Mouse (Mus musculus) c-Kit-positive CD71-positive TER-119-positive erythroid progenitor cells, embryonic 14.5 days (primary cell): Measurements from ENCODE around the gene Tmem186.

Experiments used
- DNase-seq: peaks from one replicate; pipeline ENCODE4 v3.0.0-alpha.2; 2013; ENCODE audit warnings: low spot score

Tmem186 gene

GRCm38 (mm10) chr16:8666452-8666851 lies 28.9 kb upstream of the Tmem186 start:
- no peak for DNase-seq

GRCm38 (mm10) chr16:8665367-8665766 lies 27.9 kb upstream of the Tmem186 start:
- no peak for DNase-seq

DNA sequence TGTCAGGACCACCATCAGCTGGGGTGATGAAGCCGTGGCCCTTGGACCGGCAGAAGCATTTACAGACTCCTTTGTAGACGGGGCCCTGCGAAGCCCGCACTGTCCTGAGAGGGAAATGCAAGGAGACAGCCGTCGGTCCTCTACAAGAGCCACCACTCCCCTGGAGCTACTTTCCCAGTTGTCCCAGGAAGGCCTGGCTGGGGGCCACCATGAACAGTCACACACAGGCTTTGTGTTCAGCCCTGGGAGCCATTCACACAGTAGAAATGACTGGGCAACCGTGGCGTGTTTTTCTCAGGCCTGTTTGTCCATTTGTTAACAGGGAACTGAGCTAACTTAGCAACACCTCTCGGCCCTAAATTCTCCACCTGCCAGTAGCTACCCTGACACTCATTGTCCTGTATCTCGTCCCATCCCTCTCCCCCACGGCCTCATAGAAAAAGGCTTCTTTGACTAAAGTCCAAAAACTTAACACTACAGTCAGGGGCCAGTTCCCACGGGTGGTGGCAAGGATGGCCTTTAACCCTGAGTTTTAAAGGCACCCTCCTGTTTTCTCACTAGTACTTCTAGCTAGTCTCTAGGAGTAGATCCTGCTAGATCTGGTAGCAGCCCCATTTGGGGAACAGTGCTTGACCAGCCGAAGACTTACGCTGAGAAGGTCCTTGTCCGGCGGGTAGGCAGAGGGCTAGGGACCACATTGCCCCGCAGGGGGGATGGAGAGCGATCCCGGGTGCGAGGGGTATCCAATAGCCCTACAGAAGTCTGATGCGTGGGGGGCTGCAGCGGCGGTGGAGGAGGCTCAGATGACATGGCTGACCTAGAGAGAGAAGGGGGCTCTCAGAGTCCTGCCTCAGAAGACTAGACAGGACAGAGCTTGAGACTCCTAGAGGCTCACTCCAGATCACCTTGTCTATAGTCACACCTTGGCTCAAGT lies 26.4 kb upstream of the Tmem186 start:
- no peak for DNase-seq

DNA sequence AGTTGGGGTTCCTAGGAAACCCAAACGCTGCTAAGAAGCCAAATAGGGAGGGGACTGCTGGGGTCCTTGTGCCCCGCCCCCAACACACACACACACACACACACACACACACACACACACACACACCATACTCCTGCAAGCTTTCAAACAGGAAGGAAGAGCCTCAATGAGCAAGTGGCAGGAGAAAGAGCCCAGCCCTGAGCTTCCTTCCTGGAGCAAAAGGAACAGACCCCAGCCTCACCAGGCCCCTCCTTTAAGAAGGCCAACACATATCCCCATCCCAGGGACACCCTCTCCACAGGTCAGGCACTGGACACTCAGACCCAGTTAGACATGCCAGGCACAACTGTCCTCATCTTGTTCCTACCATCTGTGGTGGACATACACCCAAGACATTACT lies 25.5 kb upstream of the Tmem186 start:
- no peak for DNase-seq

- no peak for DNase-seq
Observed at GRCm38 (mm10) chr16:8658764-8659163, 21.3 kb upstream of the Tmem186 start.

GRCm38 (mm10) chr16:8658349-8658748 lies 20.8 kb upstream of the Tmem186 start:
- DNase-seq, result no peak

GRCm38 (mm10) chr16:8656256-8656655 lies 18.7 kb upstream of the Tmem186 start:
- DNase-seq, result no peak

DNA sequence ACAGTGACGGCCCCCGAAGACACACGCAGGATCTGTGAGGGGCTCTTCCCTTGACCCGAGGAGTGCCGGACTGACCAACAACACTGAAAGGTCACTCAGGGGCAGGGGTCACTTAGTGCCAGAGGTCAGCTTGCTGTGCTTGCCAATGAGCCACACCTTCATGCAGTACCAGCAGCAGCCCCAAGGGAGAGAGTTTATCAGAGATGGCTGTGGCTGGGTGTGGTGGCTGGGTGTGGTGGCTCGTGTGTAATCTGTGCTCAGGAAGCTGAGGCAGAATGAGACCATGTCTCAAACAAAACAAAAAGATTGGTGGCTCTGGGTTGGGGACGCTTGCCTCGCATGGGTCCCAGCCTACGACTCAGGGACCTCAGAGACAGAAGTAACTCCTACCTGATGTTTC lies 18.1 kb upstream of the Tmem186 start:
- no peak for DNase-seq

DNA sequence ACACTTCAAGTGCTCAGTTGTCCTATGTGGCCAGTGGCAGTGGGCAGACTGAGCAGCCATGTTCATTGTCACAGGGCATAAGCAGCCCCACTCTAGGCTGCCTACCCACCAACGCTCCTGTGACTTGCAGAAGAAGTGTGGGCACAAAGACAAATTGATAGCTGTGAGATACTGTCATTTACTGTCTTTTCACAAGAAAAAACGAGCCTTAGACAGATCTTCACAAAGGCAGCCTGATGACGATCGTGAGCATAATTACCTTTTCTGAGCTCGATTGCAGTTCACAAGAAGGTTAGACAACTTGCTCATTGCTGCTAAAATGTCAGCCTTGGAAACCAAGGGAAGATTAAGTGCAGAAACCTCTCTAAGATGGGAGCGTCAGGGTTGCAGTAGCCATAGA lies 17.6 kb upstream of the Tmem186 start:
- DNase-seq, result no peak

DNA sequence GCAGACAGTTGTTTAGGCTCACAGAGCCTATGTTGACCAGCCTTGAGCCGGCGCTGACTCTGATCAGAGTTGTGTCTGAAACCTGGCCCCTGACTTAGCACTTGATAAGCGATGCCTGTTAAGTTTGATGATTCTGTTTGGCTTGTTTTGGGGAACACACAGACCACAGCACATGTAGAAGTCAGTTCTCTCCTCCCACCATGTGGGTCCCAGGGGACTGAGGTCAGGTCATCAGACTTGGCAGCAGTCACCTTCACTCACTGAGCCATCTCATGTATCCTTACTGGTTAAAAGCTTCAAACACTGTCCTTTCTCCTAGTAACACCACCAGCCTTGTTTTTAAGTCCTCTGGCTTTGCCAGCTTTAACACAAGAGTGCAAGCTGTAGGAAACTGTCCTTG lies 12.5 kb upstream of the Tmem186 start:
- DNase-seq, result no peak

- DNase-seq, result no peak
Observed at GRCm38 (mm10) chr16:8645546-8645945, 8.0 kb upstream of the Tmem186 start.

GRCm38 (mm10) chr16:8643855-8644254 lies 6.3 kb upstream of the Tmem186 start:
- peak; percentile 53 for DNase-seq

- DNase-seq, result no peak
Observed at GRCm38 (mm10) chr16:8639466-8640191, 2.1 kb upstream of the Tmem186 start.

DNA sequence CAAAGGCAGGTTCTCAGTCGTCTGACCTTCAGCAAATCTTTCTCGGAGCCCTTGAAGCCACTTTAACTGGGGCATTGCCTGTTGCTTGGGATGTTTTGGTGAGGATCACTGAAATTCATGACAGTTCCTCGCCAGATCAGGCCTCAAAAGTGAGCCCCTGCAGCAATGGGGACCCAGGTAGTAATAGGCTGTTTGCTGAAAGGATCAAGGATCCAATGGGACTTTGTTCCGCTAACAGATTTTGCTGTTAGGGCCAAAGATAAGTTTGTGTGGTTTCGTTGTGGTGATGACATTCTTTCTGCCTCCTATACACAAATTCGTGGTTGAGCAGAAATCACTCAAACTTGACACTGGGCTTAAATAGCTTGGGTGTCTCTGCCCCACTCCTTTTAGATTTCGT lies 619 bp upstream of the Tmem186 start:
- no peak for DNase-seq

- no peak for DNase-seq
Observed at GRCm38 (mm10) chr16:8636867-8637216, 670 bp downstream of the Tmem186 start.

- DNase-seq, result no peak
Observed at GRCm38 (mm10) chr16:8631428-8631827, 6.1 kb downstream of the Tmem186 start.

DNA sequence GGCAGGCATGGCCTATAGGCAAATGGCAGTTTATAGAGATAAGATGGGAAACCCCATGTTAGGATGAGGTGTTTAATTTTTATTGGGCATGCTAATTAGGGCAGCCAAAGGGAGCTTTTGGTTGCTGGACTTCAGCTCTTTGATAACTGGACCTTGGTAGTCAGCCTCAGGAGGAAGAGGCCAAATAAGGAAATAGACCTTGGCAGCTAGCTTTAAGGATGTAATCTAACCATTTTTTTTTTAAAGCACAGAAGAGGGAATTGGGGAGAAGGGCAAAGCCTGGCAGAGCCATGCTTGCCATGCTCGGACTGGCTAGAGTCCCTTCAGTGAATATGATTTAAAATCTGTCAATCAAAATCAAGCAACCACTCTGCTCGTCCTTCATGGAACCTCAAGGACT lies 7.1 kb downstream of the Tmem186 start:
- DNase-seq, result no peak

DNA sequence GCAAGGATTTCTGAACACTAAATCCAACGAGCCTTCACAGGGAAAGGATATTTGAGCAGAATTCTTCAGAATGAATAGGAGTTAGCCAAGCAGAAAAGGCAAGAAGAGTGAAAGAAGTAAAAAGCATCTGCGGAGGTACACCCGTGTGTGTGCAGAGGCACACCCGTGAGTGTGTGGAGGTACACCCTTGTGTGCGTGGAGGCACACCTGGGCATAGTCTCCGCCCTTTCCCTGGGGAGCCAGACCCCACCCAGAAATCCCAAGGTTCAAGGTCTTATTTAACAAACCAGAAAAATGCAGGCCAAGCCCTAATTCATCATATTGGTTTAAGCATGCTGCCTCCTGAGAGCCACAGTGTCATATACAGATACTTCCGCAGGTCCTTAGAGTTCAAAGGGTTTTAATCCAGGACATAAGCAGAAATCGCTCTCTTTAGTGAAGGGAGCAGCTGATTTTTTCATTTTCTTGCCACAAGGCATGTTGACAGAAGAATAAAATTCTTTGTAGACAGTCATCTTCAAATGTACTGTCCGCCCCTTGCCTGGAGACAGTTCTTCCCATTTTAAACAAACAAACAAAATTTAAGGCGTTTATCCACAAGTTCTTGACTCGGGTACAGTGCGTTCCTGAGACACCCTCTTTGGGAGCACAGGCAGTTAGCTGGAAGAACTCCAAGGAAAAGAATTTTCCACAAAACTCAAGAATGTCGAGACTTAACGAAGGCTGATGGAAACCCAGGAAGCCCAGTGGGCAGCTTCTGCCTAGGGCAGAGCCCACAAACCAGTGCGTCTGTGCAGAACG lies 17.0 kb downstream of the Tmem186 start:
- DNase-seq, result no peak

- no peak for DNase-seq
Observed at GRCm38 (mm10) chr16:8619659-8620314, 17.7 kb downstream of the Tmem186 start.

- DNase-seq, result peak; percentile 37
Observed at GRCm38 (mm10) chr16:8613447-8613846, 24.1 kb downstream of the Tmem186 start.

DNA sequence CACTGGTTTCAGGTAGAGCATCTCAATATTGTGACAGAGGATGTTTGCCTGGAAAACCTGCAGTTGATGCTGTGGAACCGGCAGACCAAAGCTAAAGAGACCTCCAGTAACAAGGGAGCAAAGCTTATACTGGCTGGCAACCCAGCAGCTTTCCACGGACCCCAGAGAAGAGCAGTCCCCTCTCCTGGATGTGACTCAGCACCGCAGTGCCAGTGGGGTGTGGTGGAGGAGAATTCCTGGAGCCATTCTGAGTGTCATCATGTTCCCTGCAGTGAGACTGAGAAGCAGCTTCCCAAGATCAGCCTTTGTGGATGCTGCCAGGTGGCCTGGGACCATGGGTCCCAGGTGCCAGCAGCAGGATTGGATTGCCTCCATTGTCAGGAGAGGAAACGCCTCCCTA lies 24.5 kb downstream of the Tmem186 start:
- DNase-seq, result peak; percentile 36
